Mouse (Mus musculus) stomach, postnatal 0 days (tissue): ENCODE measurements around the gene Itm2b.

Experiments
- CTCF ChIP-seq: IDR thresholded peaks from 2 replicates; pipeline ENCODE4 v1.5.1; 2016; ENCODE audit warnings: antibody characterized with exemption, low read depth, mild to moderate bottlenecking, moderate library complexity
- EP300 ChIP-seq: optimal IDR thresholded peaks from 2 replicates; pipeline ENCODE3; 2016; ENCODE audit warnings: antibody characterized with exemption

- TF ChIP-seq CTCF (no peak), EP300 (no peak)
Measured at GRCm38 (mm10) chr14:73408223-73408845, 23.2 kb upstream of the Itm2b start.
